Mouse (Mus musculus) left cerebral cortex, adult 11 months (tissue): ENCODE results near the gene Rnf213.
A peak's percentile ranks its signal among the peaks of the same experiment; 100 is the strongest.
"Not testable (repeated sequence)": the region's sequence is repeated elsewhere in the genome, so short reads cannot be mapped to it uniquely, and the experiment has no call there.

ENCODE experiments used
- DNase-seq: peaks from one replicate; pipeline ENCODE4 v3.0.0; 2022; ENCODE audit warnings: low spot score

Rnf213 gene

GRCm38 (mm10) chr11:119392800-119393482 lies at the start of gene Rnf213:
TSS of gene Rnf213 (plus strand) at chr11:119393100.
- DNase-seq = no peak

- DNase-seq = no peak
Observed at GRCm38 (mm10) chr11:119344178-119344577, 48.7 kb upstream of the Rnf213 start.

DNA sequence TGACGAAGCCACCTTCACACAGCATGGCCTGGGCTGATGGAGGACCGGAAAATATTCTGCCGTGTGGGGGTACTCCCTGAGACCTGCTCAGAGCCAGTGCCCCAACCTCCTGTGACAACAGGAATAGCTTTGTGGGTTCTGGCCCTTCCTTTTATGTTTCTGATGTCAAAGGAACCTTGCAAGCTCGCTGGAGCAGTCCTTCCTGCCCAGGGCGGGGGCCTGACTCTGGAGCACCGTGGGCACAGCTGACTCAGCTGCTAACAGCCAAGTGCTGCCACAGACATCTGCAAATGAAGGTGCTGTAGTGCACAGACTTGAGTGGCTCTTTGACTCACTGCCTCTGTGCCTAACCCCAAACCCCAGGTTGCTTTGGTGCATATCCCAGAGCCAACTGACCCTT lies 48.0 kb upstream of the Rnf213 start:
- DNase-seq = no peak

DNA sequence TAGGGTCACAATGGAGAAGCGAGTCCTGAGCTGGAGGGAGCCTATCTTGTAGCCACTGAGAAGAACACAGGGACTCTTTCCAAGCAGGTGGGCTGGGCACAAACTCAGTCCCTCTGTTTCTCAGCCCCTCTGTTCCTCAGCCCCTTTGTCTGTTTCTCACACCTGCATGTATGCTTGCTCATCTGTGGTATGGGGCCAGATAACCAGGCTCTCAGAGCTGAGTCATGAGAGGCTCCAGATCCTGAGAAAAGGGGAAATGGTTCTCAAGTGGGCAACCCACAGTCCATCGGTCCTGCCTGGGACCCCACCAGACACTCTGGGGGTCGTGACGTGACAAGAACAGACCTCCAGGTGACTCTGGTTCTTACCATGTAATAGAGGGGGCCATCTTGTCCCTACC lies 45.8 kb upstream of the Rnf213 start:
- no peak for DNase-seq

DNA sequence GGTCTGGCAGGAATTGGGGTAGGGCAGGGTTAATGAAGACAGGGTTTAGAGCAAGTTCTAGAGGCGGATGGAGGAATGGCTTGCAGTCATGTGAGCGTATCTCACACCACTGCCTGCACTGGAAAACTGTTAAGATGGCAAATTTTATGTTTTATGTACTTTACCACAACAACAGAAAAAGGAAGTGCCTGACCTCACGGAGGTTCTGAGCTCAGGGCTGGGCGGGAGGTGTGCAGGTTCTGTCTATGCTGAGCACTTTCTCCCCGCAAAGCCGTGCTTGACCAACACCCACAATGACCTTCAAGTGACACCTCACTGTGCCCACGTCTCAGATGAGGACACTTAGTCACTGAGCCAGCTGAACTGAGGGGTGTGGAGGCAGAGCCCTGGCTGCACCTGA lies 40.8 kb upstream of the Rnf213 start:
- no peak for DNase-seq

GRCm38 (mm10) chr11:119353946-119354345 lies 39.0 kb upstream of the Rnf213 start:
- DNase-seq = no peak

DNA sequence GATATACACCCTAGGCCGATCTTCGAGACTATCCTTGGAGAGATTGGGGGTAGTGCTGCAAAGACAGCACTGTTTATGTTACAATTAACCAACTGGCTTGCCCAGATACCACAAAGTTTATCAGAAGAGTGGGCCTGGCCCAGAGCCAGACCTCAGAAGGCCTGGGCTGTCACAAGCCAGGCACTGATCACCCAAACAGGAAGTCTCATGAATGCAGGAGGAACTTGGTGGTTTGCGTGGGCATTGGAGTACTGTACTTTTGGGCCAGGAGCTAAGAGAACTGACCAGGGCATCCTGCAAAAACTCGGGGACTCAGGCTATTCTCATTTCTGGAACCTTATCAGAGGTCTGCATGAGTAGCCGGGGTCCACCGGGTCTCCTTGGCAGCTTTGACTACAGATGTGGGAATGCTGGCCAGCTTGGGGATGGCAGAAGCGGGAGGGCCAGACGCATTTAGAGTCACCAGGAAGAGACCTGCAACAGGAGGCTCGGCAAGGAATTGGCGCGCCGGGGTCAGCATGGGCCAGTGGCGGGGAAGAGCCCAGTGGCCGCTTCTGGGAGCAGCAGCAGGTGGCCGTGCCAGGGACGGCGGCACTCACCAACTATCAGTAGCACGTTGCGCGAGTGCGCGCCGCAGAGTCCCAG lies 38.0 kb upstream of the Rnf213 start:
- no peak for DNase-seq

- peak; percentile 49 for DNase-seq
Observed at GRCm38 (mm10) chr11:119355443-119356385, 37.2 kb upstream of the Rnf213 start, which contains the start of the genes Sgsh and Slc26a11. TSS of gene Sgsh (minus strand) at chr11:119355536. TSS of gene Slc26a11 (plus strand) at chr11:119355557.

DNA sequence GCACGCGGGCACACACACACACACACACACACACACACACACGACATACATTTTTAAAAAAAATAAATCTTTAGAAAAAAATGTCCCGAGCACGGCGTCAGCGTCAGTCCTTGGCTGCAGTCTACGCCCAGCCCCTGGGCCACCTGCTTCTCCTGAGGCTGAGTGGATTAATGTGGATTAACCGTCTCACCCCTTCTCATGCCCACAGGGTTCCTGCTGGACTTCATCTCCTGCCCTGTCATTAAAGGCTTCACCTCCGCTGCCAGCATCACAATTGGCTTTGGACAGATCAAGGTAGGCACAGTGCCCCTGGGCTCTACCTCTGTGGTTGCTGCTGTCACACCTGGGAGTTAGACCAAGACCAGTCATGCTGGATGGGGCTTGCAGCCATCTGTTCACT lies 33.8 kb upstream of the Rnf213 start:
- DNase-seq = no peak

DNA sequence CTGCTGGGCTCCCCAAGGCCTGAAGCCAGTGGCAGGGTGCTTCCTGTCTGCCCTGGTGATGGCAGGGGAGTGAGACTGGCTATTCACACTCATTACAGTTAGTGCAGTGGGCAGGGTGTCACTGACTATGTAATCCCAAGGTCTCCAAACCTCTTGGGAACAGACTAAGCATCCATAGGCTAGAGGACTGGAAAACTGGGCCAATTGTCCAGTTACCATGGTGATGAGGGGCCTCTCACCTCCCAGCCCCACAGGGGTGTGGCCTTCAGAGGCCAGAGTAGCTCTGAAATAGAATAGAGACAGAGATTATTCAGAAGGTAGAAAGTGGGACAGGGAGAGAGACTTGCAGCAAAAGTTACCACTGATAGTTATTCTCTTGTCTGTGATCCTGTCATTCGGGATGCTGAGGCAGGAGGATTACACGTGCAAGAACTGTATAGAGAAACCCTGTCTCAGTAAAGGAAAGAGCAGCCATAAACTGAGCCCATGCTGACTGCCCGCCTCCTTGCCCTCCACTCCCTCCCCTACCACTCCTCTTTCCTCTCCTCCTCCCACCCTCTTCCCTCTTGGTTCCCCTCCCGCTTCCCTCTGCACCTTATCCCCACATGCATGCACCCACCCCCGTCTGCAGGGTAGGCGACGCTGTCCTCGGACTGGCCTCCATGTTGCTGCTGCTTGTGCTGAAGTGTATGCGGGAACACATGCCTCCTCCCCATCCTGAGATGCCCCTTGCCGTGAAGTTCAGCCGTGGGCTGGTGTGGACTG lies 29.9 kb upstream of the Rnf213 start:
- DNase-seq = no peak

DNA sequence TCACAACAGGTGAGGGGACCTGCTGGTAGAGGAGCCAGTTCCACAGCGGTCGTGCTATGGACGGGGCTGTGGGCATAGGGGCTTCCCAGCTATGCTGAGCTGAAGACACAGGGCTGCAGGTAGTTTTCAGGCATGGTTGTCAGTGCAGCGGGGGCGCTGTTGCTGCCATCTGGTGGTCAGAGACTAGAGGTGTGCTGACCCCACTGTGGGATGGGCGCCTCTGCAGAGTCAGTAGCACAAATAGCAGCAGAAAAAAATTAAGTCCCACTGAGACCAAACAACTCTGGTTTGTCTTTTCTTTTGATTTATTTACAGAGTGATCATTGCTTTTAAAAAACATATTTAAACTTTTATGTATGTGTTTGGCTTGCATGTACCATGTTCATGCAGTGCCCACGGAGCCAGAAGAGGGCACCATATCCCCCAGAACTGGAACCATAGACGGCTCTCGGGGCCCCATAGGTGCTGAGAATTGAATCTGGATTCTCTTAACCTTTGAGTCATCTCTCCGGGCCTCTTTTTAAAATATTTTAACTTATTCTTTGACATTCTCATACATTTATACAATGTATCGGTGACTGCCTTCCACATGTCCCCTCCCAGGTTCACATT lies 29.3 kb upstream of the Rnf213 start:
- DNase-seq = peak; percentile 50

- DNase-seq = no peak
Observed at GRCm38 (mm10) chr11:119375425-119375824, 17.5 kb upstream of the Rnf213 start.

- DNase-seq = no peak
Observed at GRCm38 (mm10) chr11:119377326-119377725, 15.6 kb upstream of the Rnf213 start.

GRCm38 (mm10) chr11:119378551-119378950 lies 14.3 kb upstream of the Rnf213 start:
- no peak for DNase-seq

DNA sequence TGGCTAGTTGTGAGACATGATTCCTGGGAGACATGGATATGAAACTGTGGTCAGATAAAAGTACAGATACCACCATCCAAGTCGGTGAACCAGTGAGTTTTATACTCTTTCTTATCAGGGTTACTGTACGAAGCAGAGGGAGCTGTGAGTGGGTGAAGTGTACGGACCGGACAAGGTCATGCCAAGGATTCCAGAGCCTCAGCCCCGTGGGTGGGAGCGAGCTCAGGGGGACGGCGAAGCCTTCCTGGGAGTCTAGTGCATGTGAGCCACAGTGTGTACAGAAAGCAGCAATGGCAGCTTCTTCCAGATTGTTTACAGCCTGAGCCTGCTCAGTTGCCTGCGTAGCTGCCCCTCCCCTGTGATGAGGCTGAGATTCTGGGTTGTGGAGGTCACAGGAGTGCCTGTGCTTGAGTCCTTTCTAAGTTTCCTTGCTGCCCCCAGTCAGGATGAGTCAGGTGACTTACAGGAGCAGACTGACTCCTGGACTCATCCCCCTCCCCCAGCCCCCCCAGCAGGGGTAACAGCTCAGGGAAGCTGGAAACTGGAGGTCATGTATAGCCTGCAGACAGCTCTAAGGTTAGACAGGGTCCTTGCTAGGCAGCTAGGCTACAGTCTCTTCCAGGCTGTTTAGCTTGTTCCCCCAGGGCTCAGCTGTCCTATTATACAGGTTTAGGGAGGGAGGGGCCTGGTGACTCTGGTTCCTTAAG lies 11.1 kb upstream of the Rnf213 start:
- DNase-seq = no peak

DNA sequence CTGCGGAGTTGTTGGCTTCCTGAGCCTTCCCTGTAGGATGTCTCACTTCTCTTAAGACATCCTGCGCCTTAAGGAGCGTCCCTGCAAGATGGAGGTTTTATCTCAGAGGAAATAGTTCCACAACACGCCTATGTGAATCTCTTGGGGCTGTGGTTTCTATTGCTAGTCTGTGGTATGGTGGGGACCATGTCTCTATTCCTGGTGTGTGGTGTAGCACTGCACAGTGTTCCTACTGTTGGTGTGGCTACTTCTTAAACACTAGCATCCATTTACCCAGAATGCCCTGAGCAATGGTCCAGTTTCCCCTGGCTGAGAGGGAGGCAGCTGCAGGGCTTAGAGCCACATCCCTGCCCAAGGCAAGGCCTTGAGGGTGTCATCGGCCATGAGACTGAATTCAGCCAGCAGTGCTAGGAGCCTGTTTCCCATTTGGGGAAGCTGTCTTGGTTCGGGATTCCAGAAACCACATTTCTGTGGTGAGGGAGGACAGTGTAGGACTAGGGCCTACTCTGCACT lies 10.5 kb upstream of the Rnf213 start:
- no peak for DNase-seq

DNA sequence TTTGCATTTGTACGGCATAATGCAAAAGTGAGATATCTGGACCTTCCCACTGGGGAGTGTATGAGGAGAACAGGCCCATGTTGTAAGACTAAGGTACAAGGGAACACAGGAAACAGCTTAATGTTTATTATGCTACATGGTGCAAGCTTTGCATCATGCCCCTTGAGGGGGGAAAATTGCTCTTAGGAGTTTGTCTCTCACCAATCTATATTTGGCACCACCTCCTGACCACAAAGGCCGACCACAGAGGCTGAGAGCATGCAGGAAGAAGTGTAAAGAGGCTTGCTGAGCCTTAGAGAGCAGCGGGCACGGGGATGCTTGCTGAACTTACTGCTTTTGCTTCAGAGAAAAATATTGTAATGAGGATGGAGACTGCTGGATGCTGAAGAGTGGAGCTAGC lies 8.0 kb upstream of the Rnf213 start:
- DNase-seq = no peak

- no peak for DNase-seq
Observed at GRCm38 (mm10) chr11:119386306-119386705, 6.6 kb upstream of the Rnf213 start.

DNA sequence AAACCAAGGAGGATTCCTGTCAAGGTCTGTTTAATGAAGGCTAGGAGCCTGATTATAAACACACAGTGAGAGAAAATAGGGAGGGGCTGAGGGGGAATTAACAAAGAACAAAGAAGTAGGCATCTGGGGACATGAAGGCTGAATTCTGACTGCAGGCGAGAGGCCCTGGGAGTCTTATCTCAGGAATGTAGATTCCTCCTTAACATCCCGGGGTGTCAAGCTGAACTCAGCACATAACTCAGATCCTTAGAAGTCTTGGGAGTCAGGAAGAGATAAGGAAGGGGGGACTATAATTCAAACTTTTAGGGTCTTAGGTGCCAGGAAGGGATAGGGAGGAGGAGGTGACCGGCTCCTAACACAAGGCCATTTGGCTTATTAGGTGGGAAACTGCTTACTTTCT lies 5.6 kb upstream of the Rnf213 start:
- DNase-seq = not testable (repeated sequence)

DNA sequence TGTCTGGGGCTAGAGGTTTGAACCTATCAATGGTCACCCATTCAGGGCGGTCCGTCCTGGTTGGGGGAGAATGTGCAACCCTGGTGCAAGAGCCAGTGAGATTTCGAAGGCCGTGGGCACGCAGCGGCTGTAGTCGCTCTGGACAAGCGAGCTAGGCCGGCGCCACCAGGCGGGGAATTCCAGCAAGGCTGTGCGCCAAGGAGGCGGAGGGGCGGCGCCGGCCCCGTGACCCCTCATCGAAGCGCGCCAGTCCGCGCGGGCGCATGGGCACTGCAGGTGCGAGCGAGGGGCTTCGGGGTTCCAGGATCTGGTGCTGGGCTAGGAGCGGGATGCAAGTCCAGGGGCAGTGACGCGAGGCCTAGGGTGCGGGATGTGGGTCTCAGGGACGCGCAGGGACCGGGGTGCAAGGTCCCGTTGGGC lies 3.0 kb upstream of the Rnf213 start:
- no peak for DNase-seq
